Mouse (Mus musculus): Measurements from ENCODE around the gene Egfl8. TPM values are rescaled to one million over a fixed set of nuclear protein-coding genes. Genes with fewer than 3 reads are reported as not detected.

The Egfl8 gene
- polyA plus RNA-seq, 1 experiment from 2014 or later, result 7.0 TPM

DNA sequence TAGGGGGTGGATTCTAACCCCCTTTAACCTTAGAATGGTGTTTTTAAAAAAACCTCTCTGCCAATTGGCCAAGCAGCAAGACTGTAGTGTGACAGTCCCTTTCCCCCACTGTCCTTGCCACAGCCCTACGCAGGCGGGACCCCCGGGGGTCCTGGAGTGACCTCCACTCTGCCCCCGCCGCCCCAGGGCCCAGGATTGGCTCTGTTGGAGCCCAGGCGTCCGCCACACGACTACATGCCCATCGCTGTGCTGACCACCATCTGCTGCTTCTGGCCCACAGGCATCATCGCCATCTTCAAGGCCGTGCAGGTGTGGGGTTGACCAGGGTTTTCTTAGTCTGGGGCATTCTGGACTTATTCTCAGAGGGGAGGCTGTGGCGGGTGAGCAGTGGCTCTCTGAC is 15.9 kb upstream of the Egfl8 start:
- H3K9me3 ChIP-seq (ENCODE audit: control insufficient read depth, low read length), result no peaks in the 10 kb centered on the region
- H3K4me3 ChIP-seq (replicated peaks; ENCODE audit: low read length), result peak overlapping the region; percentile 45
- peaks cover 49% of the 10 kb centered on the region for H3K4me1 ChIP-seq (replicated peaks; ENCODE audit: control insufficient read depth, insufficient read depth, low read length)
- WGBS, result 7% methylated on average over 12 of the region's 12 CpGs
- H3K27me3 ChIP-seq (replicated peaks; ENCODE audit: control insufficient read depth, insufficient read depth, low read length), result peaks cover 18% of the 10 kb centered on the region
- no peaks in the 10 kb centered on the region for H3K36me3 ChIP-seq (ENCODE audit: control insufficient read depth, insufficient read depth)
- no peak for ATAC-seq
- no peak overlapping the region for H3K27ac ChIP-seq (ENCODE audit: low read length)
- peak overlapping the region; percentile 89 for H3K4me2 ChIP-seq (ENCODE audit: low read length)
- peak overlapping the region; percentile 51 for H3K9ac ChIP-seq (replicated peaks; ENCODE audit: low read depth, low read length)

- H3K9ac ChIP-seq (replicated peaks; ENCODE audit: low read depth, low read length), result peak overlapping the region; percentile 54
- no peak overlapping the region for H3K27ac ChIP-seq (ENCODE audit: low read length)
- H3K4me2 ChIP-seq (ENCODE audit: low read length), result peak overlapping the region; percentile 89
- no peaks in the 10 kb centered on the region for H3K9me3 ChIP-seq (ENCODE audit: control insufficient read depth, low read length)
- peaks cover 18% of the 10 kb centered on the region for H3K27me3 ChIP-seq (replicated peaks; ENCODE audit: control insufficient read depth, insufficient read depth, low read length)
- 3% methylated on average over 48 of the region's 48 CpGs for WGBS
- peak overlapping the region; percentile 45 for H3K4me3 ChIP-seq (replicated peaks; ENCODE audit: low read length)
- no peak for ATAC-seq
- H3K4me1 ChIP-seq (replicated peaks; ENCODE audit: control insufficient read depth, insufficient read depth, low read length), result peaks cover 57% of the 10 kb centered on the region
- no peaks in the 10 kb centered on the region for H3K36me3 ChIP-seq (ENCODE audit: control insufficient read depth, insufficient read depth)
Observed at GRCm38 (mm10) chr17:34630761-34631301, 15.1 kb upstream of the Egfl8 start.

- Histone ChIP-seq H3K36me3 (ENCODE audit: control insufficient read depth, insufficient read depth) (no peaks in the 10 kb centered on the region), H3K4me2 (ENCODE audit: low read length) (peak overlapping the region; percentile 89), H3K9ac (replicated peaks; ENCODE audit: low read depth, low read length) (peak overlapping the region; percentile 54), H3K4me3 (replicated peaks; ENCODE audit: low read length) (peak overlapping the region; percentile 45), H3K4me1 (replicated peaks; ENCODE audit: control insufficient read depth, insufficient read depth, low read length) (peaks cover 60% of the 10 kb centered on the region), H3K27ac (ENCODE audit: low read length) (no peak overlapping the region; the same call in 1 of the 2 replicates), H3K27me3 (replicated peaks; ENCODE audit: control insufficient read depth, insufficient read depth, low read length) (peaks cover 16% of the 10 kb centered on the region), H3K9me3 (ENCODE audit: control insufficient read depth, low read length) (no peaks in the 10 kb centered on the region)
- no peak for ATAC-seq
- WGBS, result 24% methylated on average over 12 of the region's 12 CpGs
Observed at GRCm38 (mm10) chr17:34629796-34630603, 14.2 kb upstream of the Egfl8 start.

- WGBS, result 2% methylated on average over 15 of the region's 16 CpGs
- peaks cover 16% of the 10 kb centered on the region for H3K27me3 ChIP-seq (replicated peaks; ENCODE audit: control insufficient read depth, insufficient read depth, low read length)
- H3K36me3 ChIP-seq (ENCODE audit: control insufficient read depth, insufficient read depth), result no peaks in the 10 kb centered on the region
- peak within 1 kb of the TSS; percentile 69 for H3K4me3 ChIP-seq (replicated peaks; ENCODE audit: low read length)
- peak within 1 kb of the TSS; percentile 89 for H3K4me2 ChIP-seq (ENCODE audit: low read length)
- H3K9me3 ChIP-seq (ENCODE audit: control insufficient read depth, low read length), result no peaks in the 10 kb centered on the region
- ATAC-seq, result peak; percentile 44
- peak within 1 kb of the TSS; percentile 55 for H3K27ac ChIP-seq (ENCODE audit: low read length)
- H3K4me1 ChIP-seq (replicated peaks; ENCODE audit: control insufficient read depth, insufficient read depth, low read length), result peaks cover 60% of the 10 kb centered on the region
- peak within 1 kb of the TSS; percentile 65 for H3K9ac ChIP-seq (replicated peaks; ENCODE audit: low read depth, low read length)
Observed at GRCm38 (mm10) chr17:34629221-34629751, 13.5 kb upstream of the Egfl8 start, which contains the start of gene Prrt1. Prrt1 (plus strand) TSS chr17:34629533.

- H3K36me3 ChIP-seq (ENCODE audit: control insufficient read depth, insufficient read depth), result no peaks in the 10 kb centered on the region
- H3K27ac ChIP-seq (ENCODE audit: low read length), result peak overlapping the region; percentile 55
- peak overlapping the region; percentile 69 for H3K4me3 ChIP-seq (replicated peaks; ENCODE audit: low read length)
- no peak for ATAC-seq
- WGBS, result 24% methylated on average over 5 of the region's 5 CpGs
- H3K4me2 ChIP-seq (ENCODE audit: low read length), result peak overlapping the region; percentile 89
- H3K27me3 ChIP-seq (replicated peaks; ENCODE audit: control insufficient read depth, insufficient read depth, low read length), result peaks cover 16% of the 10 kb centered on the region
- H3K9ac ChIP-seq (replicated peaks; ENCODE audit: low read depth, low read length), result no peak overlapping the region; the same call in 1 of the 2 replicates
- H3K4me1 ChIP-seq (replicated peaks; ENCODE audit: control insufficient read depth, insufficient read depth, low read length), result peaks cover 60% of the 10 kb centered on the region
- no peaks in the 10 kb centered on the region for H3K9me3 ChIP-seq (ENCODE audit: control insufficient read depth, low read length)
Observed at GRCm38 (mm10) chr17:34628644-34628967, 12.8 kb upstream of the Egfl8 start.

DNA sequence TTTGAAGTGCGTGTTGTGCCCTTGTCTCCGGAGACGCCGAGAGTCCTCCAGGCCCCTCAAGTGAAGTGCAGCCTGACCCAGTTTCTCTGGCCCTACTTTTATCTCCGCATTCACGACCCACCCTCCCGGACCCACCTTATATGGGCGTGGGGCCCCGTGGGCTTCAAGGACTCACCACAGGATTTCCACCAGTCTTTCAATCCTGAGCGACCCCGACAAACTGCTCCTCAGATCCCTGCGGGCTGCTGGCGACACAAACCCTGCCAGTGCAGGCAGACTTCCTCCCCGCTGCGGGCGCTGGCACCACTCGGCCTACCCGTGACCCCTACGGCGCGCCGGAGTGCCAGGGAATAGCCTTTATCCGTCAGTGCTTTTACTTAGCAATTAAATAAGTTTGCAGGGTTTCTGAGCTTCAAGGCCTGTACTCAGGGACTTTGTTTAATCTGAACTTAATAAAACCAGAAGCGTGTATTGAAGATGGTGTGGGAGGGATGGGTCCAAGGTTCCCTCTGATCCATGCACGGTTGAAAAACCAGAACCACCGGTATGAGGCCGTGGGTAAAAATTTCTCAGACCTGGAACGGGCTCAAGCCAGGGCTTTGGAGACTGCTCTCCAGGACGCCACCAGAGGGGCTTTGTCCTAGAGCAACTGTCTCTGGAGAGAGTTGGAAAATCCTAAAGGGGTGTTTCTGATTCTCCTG is 12.3 kb upstream of the Egfl8 start, which contains the start of gene Ppt2:
Ppt2 (minus strand) TSS at position 568 of the 701 bp plus-strand sequence.
- H3K4me1 ChIP-seq (replicated peaks; ENCODE audit: control insufficient read depth, insufficient read depth, low read length), result peaks cover 60% of the 10 kb centered on the region
- no peaks in the 10 kb centered on the region for H3K9me3 ChIP-seq (ENCODE audit: control insufficient read depth, low read length)
- ATAC-seq, result no peak
- H3K9ac ChIP-seq (replicated peaks; ENCODE audit: low read depth, low read length), result peak within 1 kb of the TSS; percentile 65
- no peaks in the 10 kb centered on the region; the same call in 1 of the 2 replicates for H3K36me3 ChIP-seq (ENCODE audit: control insufficient read depth, insufficient read depth)
- H3K27me3 ChIP-seq (replicated peaks; ENCODE audit: control insufficient read depth, insufficient read depth, low read length), result peaks cover 16% of the 10 kb centered on the region
- H3K4me2 ChIP-seq (ENCODE audit: low read length), result peak within 1 kb of the TSS; percentile 89
- H3K27ac ChIP-seq (ENCODE audit: low read length), result peak within 1 kb of the TSS; percentile 82
- peak within 1 kb of the TSS; percentile 69 for H3K4me3 ChIP-seq (replicated peaks; ENCODE audit: low read length)
- WGBS, result 6% methylated on average over 29 of the region's 29 CpGs

DNA sequence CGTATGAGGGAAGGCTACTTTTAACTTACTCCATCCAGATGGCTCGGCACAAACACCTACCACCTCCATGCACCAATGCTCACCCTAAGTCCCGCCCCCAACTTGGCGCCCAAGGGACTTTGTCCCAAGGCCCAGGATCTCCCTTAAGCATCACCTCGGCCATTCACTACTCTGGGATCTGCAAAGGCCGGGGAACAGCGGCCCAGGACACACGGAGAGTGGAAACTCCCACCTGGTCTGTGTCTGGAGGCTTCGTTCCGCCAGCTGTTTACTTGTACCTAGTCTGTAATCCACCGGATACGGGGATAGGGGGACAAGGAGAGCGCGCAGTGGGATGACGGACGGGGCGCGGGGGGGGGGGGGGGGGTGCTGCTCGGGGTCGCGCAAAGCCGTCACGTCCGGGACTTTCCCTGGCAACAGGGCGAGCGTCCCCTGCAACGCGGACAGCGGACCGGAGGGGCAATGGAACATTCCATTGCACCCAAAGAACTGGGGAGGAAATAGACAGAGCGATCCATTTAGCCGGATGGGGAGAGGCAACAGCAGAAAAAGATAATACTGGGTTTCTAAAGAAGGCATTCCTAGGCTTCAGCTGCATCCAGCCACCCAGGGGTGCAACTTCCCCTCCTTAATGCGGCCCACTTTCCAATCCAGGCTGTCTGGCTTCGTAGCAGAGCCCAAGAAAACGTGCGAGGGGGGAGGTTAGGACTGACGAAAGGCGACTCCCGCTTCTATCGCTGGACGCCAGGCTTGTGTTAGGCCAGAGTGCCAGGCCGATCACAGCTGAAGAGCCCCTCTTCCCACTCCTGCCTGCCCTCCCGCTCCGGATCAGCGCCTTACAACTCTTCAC is 11.5 kb upstream of the Egfl8 start:
- ATAC-seq, result peak; percentile 76
- Histone ChIP-seq H3K9ac (replicated peaks; ENCODE audit: low read depth, low read length) (peak overlapping the region; percentile 65), H3K9me3 (ENCODE audit: control insufficient read depth, low read length) (no peaks in the 10 kb centered on the region), H3K27me3 (replicated peaks; ENCODE audit: control insufficient read depth, insufficient read depth, low read length) (peaks cover 16% of the 10 kb centered on the region), H3K4me2 (ENCODE audit: low read length) (peak overlapping the region; percentile 89), H3K4me3 (replicated peaks; ENCODE audit: low read length) (peak overlapping the region; percentile 69), H3K27ac (ENCODE audit: low read length) (peak overlapping the region; percentile 82), H3K4me1 (replicated peaks; ENCODE audit: control insufficient read depth, insufficient read depth, low read length) (peaks cover 57% of the 10 kb centered on the region), H3K36me3 (ENCODE audit: control insufficient read depth, insufficient read depth) (peaks cover 5% of the 10 kb centered on the region; the same call in 1 of the 2 replicates)
- WGBS, result under 1% methylated on average over 39 of the region's 45 CpGs

GRCm38 (mm10) chr17:34626773-34627092 is 11.0 kb upstream of the Egfl8 start:
- H3K4me2 ChIP-seq (ENCODE audit: low read length), result peak overlapping the region; percentile 89
- H3K9me3 ChIP-seq (ENCODE audit: control insufficient read depth, low read length), result no peaks in the 10 kb centered on the region
- peak; percentile 29 for ATAC-seq
- H3K27ac ChIP-seq (ENCODE audit: low read length), result peak overlapping the region; percentile 82
- H3K4me1 ChIP-seq (replicated peaks; ENCODE audit: control insufficient read depth, insufficient read depth, low read length), result peaks cover 51% of the 10 kb centered on the region
- peak overlapping the region; percentile 65 for H3K9ac ChIP-seq (replicated peaks; ENCODE audit: low read depth, low read length)
- WGBS, result 0% methylated on average over 18 of the region's 18 CpGs
- H3K27me3 ChIP-seq (replicated peaks; ENCODE audit: control insufficient read depth, insufficient read depth, low read length), result peaks cover 15% of the 10 kb centered on the region
- H3K4me3 ChIP-seq (replicated peaks; ENCODE audit: low read length), result peak overlapping the region; percentile 69
- H3K36me3 ChIP-seq (ENCODE audit: control insufficient read depth, insufficient read depth), result peaks cover 5% of the 10 kb centered on the region; the same call in 1 of the 2 replicates
